Mouse (Mus musculus) forebrain, embryonic 12.5 days (tissue): ENCODE results near the gene Sema4b. TPM values are rescaled to one million over a fixed set of nuclear protein-coding genes. Genes with fewer than 3 reads are reported as not detected.
A peak's percentile ranks its signal among the peaks of the same experiment; 100 is the strongest.

Source experiments
- ATAC-seq: fragments of 200-750 bp; cut with Nextera tagmentation; 2 replicates; pipeline ENCODE4 v1.8.0; 2017; ENCODE audit warnings: moderate TSS enrichment; ENCODE audit not compliant: low FRiP score
- H3K27ac ChIP-seq: fragments of 300-500 bp; sonication (generic); 2 replicates; pipeline ENCODE4 v1.5.1; 2016; ENCODE audit warnings: mild to moderate bottlenecking
- H3K27me3 ChIP-seq: fragments of 300-500 bp; sonication (generic); 2 replicates; pipeline ENCODE4 v1.6.1; 2016; ENCODE audit warnings: mild to moderate bottlenecking
- H3K36me3 ChIP-seq: fragments of 300-500 bp; sonication (generic); replicated peaks from 2 replicates; pipeline ENCODE4 v1.6.1; 2016; ENCODE audit warnings: mild to moderate bottlenecking
- H3K4me1 ChIP-seq: fragments of 300-500 bp; sonication (generic); 2 replicates; pipeline ENCODE4 v1.6.1; 2016
- H3K4me2 ChIP-seq: fragments of 300-500 bp; sonication (generic); 2 replicates; pipeline ENCODE4 v1.6.1; 2016; ENCODE audit warnings: mild to moderate bottlenecking, moderate library complexity
- H3K4me3 ChIP-seq: fragments of 300-500 bp; sonication (generic); replicated peaks from 2 replicates; pipeline ENCODE4 v1.5.1; 2016; ENCODE audit warnings: mild to moderate bottlenecking
- H3K9ac ChIP-seq: fragments of 300-500 bp; sonication (generic); 2 replicates; pipeline ENCODE4 v1.6.1; 2016; ENCODE audit warnings: mild to moderate bottlenecking
- H3K9me3 ChIP-seq: fragments of 300-500 bp; sonication (generic); 2 replicates; pipeline ENCODE4 v1.6.1; 2016
- WGBS: fragments of 180-500 bp; shearing (Covaris S2); methylation state at CpG from one replicate; pipeline ENCODE4 v1.1.7; 2016; 5-methylcytosine and 5-hydroxymethylcytosine counted together
- polyA plus RNA-seq: library from polyadenylated mRNA; unstranded; fragments of >200 nt; fragmentation: Nextera tagmentation; extraction: Ambion mirVana; gene quantifications from 2 replicates; pipeline ENCODE4 v1.2.1, GENCODE M21; 2016

Sema4b gene
- polyA plus RNA-seq, 1 experiment from 2014 or later = 16.7 TPM

- Histone ChIP-seq H3K27ac (no peak overlapping the region), H3K36me3 (peaks cover 7% of the 10 kb centered on the region), H3K4me2 (peak overlapping the region; percentile 85), H3K27me3 (peaks cover 11% of the 10 kb centered on the region), H3K4me1 (peaks cover 21% of the 10 kb centered on the region), H3K9ac (no peak overlapping the region), H3K4me3 (no peak overlapping the region), H3K9me3 (no peaks in the 10 kb centered on the region)
- 82% methylated on average over 9 of the region's 9 CpGs for WGBS
- no peak for ATAC-seq
These were observed 47.2 kb downstream of the Sema4b start for GRCm38 (mm10) chr7:80233799-80234198.

GRCm38 (mm10) chr7:80238542-80238941 lies 51.9 kb downstream of the Sema4b start:
- ATAC-seq = no peak
- H3K4me2 ChIP-seq = no peak overlapping the region
- H3K36me3 ChIP-seq = peaks cover 25% of the 10 kb centered on the region

GRCm38 (mm10) chr7:80241661-80242060 lies 55.0 kb downstream of the Sema4b start:
- no peak overlapping the region for H3K4me3 ChIP-seq
- peaks cover 25% of the 10 kb centered on the region for H3K36me3 ChIP-seq
- no peak overlapping the region for H3K4me2 ChIP-seq
- WGBS = 92% methylated on average over 4 of the region's 4 CpGs
- no peaks in the 10 kb centered on the region for H3K4me1 ChIP-seq
- no peak overlapping the region for H3K9ac ChIP-seq
- no peak for ATAC-seq
- H3K27ac ChIP-seq = no peak overlapping the region
- H3K9me3 ChIP-seq = no peaks in the 10 kb centered on the region
- no peaks in the 10 kb centered on the region for H3K27me3 ChIP-seq

More at GRCm38 (mm10) chr7:80238542-80238941, 51.9 kb downstream of the Sema4b start:
- WGBS = 88% methylated on average over 10 of the region's 10 CpGs
- Histone ChIP-seq H3K9me3 (no peaks in the 10 kb centered on the region), H3K27me3 (no peaks in the 10 kb centered on the region), H3K9ac (no peak overlapping the region), H3K27ac (no peak overlapping the region), H3K4me1 (peaks cover 11% of the 10 kb centered on the region), H3K4me3 (no peak overlapping the region)

GRCm38 (mm10) chr7:80244851-80245250 lies 58.2 kb downstream of the Sema4b start:
- Histone ChIP-seq H3K9ac (no peak overlapping the region), H3K9me3 (no peaks in the 10 kb centered on the region), H3K27me3 (no peaks in the 10 kb centered on the region), H3K4me3 (no peak overlapping the region), H3K36me3 (peaks cover 8% of the 10 kb centered on the region), H3K4me1 (no peaks in the 10 kb centered on the region), H3K4me2 (no peak overlapping the region), H3K27ac (no peak overlapping the region)
- ATAC-seq = no peak
- WGBS = 91% methylated on average over 4 of the region's 4 CpGs

GRCm38 (mm10) chr7:80246148-80246721 lies 59.6 kb downstream of the Sema4b start, which contains the start of gene Ttll13:
TSS of gene Ttll13 (plus strand) at chr7:80246376.
- Histone ChIP-seq H3K4me1 (no peaks in the 10 kb centered on the region), H3K4me3 (peak within 1 kb of the TSS; percentile 48), H3K36me3 (no peaks in the 10 kb centered on the region), H3K9ac (peak within 1 kb of the TSS; percentile 61), H3K27ac (peak within 1 kb of the TSS; percentile 83), H3K9me3 (no peaks in the 10 kb centered on the region), H3K27me3 (peaks cover 4% of the 10 kb centered on the region; the same call in 1 of the 2 replicates), H3K4me2 (peak within 1 kb of the TSS; percentile 65)
- peak; percentile 98 for ATAC-seq
- under 1% methylated on average over 48 of the region's 48 CpGs for WGBS

GRCm38 (mm10) chr7:80246859-80247258 lies 60.2 kb downstream of the Sema4b start:
- Histone ChIP-seq H3K4me1 (no peaks in the 10 kb centered on the region), H3K36me3 (no peaks in the 10 kb centered on the region), H3K27ac (no peak overlapping the region), H3K9ac (peak overlapping the region; percentile 61; the same call in 1 of the 2 replicates), H3K4me3 (peak overlapping the region; percentile 48), H3K27me3 (peaks cover 4% of the 10 kb centered on the region), H3K9me3 (no peaks in the 10 kb centered on the region), H3K4me2 (peak overlapping the region; percentile 65)
- ATAC-seq = no peak
- 72% methylated on average over 7 of the region's 7 CpGs for WGBS

- 82% methylated on average over 7 of the region's 7 CpGs for WGBS
- Histone ChIP-seq H3K27me3 (peaks cover 30% of the 10 kb centered on the region), H3K9ac (no peak overlapping the region), H3K36me3 (no peaks in the 10 kb centered on the region), H3K4me3 (no peak overlapping the region), H3K4me2 (no peak overlapping the region), H3K9me3 (no peaks in the 10 kb centered on the region), H3K4me1 (no peaks in the 10 kb centered on the region), H3K27ac (no peak overlapping the region)
- ATAC-seq = no peak
These were observed 65.8 kb downstream of the Sema4b start for GRCm38 (mm10) chr7:80252437-80252836.

- Histone ChIP-seq H3K4me3 (no peak overlapping the region), H3K4me1 (no peaks in the 10 kb centered on the region), H3K36me3 (no peaks in the 10 kb centered on the region), H3K27ac (no peak overlapping the region), H3K9ac (no peak overlapping the region), H3K4me2 (no peak overlapping the region), H3K9me3 (no peaks in the 10 kb centered on the region), H3K27me3 (peaks cover 33% of the 10 kb centered on the region)
- WGBS = 89% methylated on average over 11 of the region's 11 CpGs
- ATAC-seq = no peak
These were observed 66.2 kb downstream of the Sema4b start for GRCm38 (mm10) chr7:80252886-80253285.

- no peak overlapping the region for H3K9ac ChIP-seq
- H3K4me2 ChIP-seq = no peak overlapping the region
- no peaks in the 10 kb centered on the region for H3K9me3 ChIP-seq
- H3K27me3 ChIP-seq = peaks cover 52% of the 10 kb centered on the region
- H3K4me1 ChIP-seq = no peaks in the 10 kb centered on the region
- H3K36me3 ChIP-seq = no peaks in the 10 kb centered on the region
- H3K4me3 ChIP-seq = no peak overlapping the region
- 66% methylated on average over 2 of the region's 2 CpGs for WGBS
- ATAC-seq = no peak
- H3K27ac ChIP-seq = no peak overlapping the region
These were observed 69.3 kb downstream of the Sema4b start for GRCm38 (mm10) chr7:80255981-80256380.

GRCm38 (mm10) chr7:80257706-80258105 lies 71.1 kb downstream of the Sema4b start:
- ATAC-seq = no peak

GRCm38 (mm10) chr7:80260625-80261371 lies 74.2 kb downstream of the Sema4b start, which contains the start of gene Ngrn:
TSS of gene Ngrn (plus strand) at chr7:80261215.
- ATAC-seq = peak; percentile 88
- H3K4me3 ChIP-seq = peak within 1 kb of the TSS; percentile 86
- H3K9me3 ChIP-seq = no peaks in the 10 kb centered on the region
- peak within 1 kb of the TSS; percentile 80 for H3K9ac ChIP-seq
- H3K27ac ChIP-seq = peak within 1 kb of the TSS; percentile 75
- peaks cover 9% of the 10 kb centered on the region for H3K4me1 ChIP-seq
- peaks cover 36% of the 10 kb centered on the region for H3K27me3 ChIP-seq
- peak within 1 kb of the TSS; percentile 94 for H3K4me2 ChIP-seq
- 27% methylated on average over 40 of the region's 40 CpGs for WGBS
- H3K36me3 ChIP-seq = peaks cover 25% of the 10 kb centered on the region

More at GRCm38 (mm10) chr7:80257706-80258105, 71.1 kb downstream of the Sema4b start:
- 82% methylated on average over 2 of the region's 2 CpGs for WGBS
- H3K4me2 ChIP-seq = no peak overlapping the region
- no peak overlapping the region for H3K27ac ChIP-seq
- no peaks in the 10 kb centered on the region for H3K36me3 ChIP-seq
- H3K4me1 ChIP-seq = peaks cover 9% of the 10 kb centered on the region
- no peak overlapping the region for H3K4me3 ChIP-seq
- no peaks in the 10 kb centered on the region for H3K9me3 ChIP-seq
- H3K9ac ChIP-seq = no peak overlapping the region
- peaks cover 48% of the 10 kb centered on the region for H3K27me3 ChIP-seq

- Histone ChIP-seq H3K4me2 (peak overlapping the region; percentile 94), H3K36me3 (peaks cover 32% of the 10 kb centered on the region), H3K9me3 (no peaks in the 10 kb centered on the region), H3K4me1 (peaks cover 9% of the 10 kb centered on the region), H3K9ac (peak overlapping the region; percentile 80), H3K27me3 (peaks cover 33% of the 10 kb centered on the region), H3K4me3 (peak overlapping the region; percentile 86), H3K27ac (peak overlapping the region; percentile 75)
- ATAC-seq = peak; percentile 70; the same call in 1 of the 2 replicates
- 2% methylated on average over 32 of the region's 32 CpGs for WGBS
These were observed 74.8 kb downstream of the Sema4b start for GRCm38 (mm10) chr7:80261372-80261990.
